Mouse (Mus musculus): ENCODE data around the gene Nek8.

GRCm38 (mm10) chr11:78164604-78164923 lies 11.9 kb downstream of the Nek8 start:
- TF ChIP-seq CTCF (IDR thresholded peaks at IDR 0.05; ENCODE audit: low read depth), result no peak
- no peak for TF ChIP-seq EP300 (IDR thresholded peaks at IDR 0.05; ENCODE audit: low read depth)
